Mouse (Mus musculus): ENCODE results near the gene Lmx1b.
A peak's percentile ranks its signal among the peaks of the same experiment; 100 is the strongest.

The Lmx1b gene

DNA sequence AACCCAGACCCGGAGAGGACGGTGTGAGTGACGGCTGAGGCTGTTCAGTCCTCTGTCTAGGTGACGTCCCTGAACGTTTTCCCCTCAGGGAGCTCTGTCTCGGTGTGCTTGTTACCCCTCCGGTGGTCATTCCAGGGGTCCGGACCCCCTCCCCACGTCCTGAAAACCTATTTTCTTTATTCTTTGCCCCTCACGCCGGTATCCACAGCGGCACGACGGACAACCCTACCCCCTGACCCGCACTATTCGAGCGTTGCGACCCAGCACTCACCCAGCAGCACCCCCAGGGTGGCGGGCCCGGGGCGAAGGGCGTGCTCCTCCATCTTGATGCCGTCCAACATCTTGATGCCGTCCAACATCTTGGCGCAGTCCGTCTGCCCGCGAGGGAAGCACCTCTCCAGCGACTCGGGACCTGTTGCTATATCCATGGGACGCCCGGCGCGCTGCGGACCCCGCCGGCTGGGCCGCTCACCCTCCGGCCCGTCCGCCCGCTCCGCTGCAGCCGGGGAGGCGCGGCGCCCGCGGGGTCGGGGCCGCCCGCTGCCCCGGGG is at the start of gene Lmx1b:
Gene Lmx1b, minus strand, starts transcription at position 341 of the 551 bp plus-strand sequence.
- DNase-seq (ENCODE audit: low spot score) = no peak

DNA sequence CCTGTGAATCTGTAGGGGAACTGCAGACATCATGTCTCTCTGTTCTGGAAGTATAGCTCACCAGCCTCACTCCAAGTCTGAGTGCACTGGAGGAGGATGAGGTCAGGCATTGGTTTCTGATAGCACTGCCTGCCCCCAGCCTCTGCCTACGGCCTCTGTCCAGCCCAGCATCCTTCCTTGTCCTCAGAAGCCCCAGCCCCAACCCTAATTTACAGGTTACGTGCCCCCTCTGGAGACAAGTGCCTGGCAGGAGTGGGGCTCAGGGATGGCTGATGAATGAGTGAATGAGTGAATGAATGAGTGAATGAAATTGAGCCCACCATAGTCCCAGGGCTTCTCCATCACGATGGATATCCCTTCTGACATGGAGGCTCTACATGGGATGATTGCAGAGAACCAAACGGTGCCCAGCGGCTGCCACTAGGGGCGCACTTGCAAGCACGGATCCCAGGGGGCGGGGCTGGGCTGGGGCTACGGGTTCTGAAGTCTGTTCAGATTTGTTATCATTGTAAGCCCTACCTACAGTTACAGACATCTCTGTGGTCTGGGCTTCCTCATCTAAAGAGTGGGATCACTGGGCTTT is 49.7 kb upstream of the Lmx1b start:
- DNase-seq (ENCODE audit: low spot score) = peak; percentile 38

DNA sequence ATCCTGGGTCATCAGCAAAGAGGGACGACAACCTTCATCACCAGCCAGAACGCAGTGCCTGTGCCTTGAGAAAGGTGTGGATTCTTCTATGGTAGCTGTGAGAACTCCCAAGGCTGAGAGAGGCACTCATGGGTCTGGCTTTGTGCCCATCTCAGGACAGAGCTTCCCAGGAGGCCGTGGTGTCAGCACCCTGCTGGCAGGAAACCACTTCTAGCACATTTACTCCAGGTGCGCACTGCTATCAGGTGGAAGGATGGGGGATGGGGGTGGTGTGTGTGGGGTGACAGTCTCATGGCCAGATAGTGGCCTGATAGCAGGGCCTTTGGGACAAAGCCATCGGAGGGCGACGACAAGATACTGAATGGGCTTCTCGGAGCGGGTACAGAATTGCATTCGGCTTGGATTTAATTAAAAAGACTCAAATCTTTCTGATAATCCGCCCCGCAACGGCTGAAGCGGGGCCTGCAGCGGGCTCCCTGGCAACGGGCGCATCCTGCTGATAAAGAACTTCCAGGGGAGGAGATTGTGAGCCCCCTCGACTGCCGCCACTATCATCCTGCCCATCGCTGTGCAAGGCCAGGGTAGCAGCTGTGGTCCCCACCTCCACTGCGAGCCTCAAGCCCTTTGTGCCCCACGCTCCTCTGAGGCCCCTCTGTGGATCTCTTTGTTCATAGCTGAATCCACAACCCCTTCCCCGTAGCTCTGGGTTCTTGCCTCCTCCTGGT is 49.0 kb upstream of the Lmx1b start:
- peak; percentile 37 for DNase-seq (ENCODE audit: low spot score)

DNA sequence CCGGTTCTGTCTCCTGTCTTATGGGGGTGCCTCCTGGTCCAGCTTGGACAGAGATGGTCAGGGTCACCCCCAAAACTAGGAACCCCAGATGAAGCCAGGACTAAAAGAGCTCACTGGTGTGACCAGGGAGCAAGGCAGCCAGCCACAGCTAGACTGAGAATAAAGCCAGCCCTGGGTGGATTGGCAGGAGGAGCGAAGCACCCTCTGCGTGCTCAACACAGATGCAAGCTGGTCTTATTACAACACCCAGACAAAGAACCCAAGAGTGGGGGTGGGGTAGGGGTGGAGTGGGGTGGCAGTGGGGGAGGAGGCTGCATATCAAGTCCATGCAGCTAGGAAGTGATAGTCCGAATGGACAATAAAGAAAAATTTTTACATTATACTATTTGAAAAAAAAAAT is 43.3 kb upstream of the Lmx1b start:
- no peak for DNase-seq (ENCODE audit: low spot score)

DNA sequence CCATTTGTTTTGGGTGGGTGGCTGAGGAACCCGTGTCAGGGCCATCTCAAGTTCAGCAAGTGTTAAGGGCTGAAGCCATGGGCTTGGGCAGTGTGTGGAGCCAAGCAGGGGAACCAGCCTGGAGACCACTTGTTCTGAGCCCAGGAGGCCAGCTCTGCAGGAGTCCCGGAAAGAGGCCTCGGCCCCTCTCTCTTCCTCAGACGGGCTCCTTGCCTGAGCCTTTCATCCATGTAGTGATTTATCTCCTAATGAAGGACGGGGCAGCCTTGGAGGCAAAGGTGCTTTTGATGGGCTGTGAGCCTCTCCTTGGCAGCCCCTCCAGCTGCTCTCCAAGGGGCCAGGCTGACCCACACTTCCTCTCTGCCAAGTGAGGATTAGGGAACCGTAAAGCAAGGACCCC is 42.8 kb upstream of the Lmx1b start:
- no peak for DNase-seq (ENCODE audit: low spot score)

DNA sequence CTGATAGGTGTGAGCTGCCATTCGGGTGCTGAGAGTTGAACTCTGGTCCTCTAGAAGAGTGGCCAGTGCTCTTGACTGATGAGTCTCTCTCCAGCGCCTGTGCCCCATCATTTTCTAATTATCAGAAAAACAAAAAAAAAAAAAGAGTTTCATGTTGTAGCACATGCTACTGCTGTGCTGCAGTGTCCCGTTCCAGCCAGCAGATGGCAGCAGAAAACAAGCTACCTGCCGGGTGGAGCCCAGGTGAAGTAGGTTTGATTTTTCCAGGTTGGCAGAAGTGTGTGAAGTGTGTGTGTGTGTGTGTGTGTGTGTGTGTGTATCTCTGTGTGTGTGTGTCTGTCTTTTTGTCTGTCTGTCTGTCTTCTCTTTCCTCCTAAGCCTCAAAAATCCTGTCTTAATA is 41.9 kb upstream of the Lmx1b start:
- DNase-seq (ENCODE audit: low spot score) = peak; percentile 64

DNA sequence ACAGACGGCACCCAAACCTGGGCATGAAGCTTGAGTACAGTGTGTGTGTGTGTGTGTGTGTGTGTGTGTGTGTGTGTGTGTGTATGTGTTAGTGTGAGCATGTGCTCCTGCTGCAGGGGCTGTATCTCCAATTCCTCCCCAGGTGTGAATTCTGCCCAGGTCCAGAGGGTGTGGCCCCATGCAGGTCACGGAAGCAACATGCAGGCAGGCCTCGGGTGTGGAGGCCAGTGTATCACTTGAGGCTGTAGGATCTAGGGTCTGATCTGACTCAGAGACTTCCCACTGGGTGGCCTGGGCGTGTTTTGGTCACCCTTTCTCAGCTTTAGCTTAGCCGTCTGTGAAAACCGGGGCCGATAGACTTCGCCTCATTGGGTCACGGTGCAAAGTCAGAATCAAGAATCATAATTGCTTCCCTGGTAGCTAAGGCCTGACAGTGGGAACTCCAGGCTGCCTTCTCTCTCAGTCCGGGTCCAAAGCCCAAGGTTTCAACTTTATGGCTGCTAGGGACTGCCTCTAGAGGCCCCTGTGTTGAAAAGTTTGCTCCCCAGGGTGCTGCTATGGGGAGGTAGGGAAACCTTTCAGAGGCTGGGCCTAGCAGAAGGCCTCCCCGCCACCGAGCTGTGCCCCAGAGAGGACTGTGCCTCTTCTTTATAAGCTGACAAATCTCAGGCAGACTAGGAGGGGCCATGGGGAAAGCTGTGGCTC is 38.8 kb upstream of the Lmx1b start:
- DNase-seq (ENCODE audit: low spot score) = no peak

DNA sequence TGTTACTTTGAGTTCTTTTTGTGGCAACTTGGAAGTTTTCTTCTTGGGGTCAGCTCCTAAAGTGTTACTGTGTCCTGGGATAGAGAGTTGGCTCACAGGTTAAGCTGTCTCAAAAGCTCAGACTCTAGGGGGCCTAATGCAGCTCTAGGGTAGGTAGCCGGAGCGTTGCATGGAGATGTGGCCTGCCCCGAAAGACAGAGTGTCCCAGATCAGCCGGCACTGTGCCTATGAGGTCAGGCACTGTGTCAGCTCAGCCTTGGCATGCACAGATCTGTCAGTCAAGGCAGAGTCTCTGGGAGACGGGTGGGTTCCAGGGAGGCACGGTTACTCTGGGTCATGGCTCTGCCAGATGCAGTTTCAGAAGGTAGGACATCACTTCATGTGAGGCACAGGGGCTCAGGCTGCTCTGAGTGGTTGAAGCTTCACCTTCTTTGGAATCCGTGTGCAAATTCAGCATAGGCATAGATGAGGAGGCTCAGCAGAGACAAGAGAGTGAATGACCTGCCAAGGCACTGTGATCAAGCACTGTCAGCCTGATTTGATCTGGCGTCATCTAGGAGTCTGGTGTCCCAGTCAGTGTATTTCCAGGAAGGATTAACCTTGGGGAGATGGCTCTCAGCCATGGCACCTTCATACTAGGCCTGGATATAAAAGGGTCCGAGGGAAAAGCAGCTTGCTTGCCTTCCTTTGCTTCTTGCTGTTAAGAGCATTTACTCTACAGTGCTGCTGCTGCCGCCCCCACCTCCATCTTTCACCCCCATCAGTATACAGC is 32.6 kb upstream of the Lmx1b start:
- no peak for DNase-seq (ENCODE audit: low spot score)

DNA sequence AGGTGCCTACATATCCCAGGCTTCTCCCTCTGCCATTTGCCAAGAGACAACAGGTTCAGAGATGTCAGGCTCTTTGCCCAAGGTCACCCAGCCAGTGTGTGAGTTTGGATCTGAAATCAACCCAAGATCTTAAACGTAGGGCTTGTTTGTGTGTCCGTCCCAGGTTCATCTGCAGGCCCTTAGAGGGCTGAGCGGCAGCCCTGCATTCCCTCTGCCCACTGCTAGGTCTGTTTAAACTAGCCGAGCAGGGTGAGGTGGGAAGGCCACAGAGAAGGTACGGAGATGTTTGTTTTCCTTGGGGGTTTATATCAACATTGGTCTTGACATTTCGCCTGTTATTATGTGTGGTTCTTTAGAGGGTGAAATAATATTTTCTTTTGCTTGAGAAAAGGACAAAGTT is 28.4 kb upstream of the Lmx1b start:
- no peak for DNase-seq (ENCODE audit: low spot score)

DNA sequence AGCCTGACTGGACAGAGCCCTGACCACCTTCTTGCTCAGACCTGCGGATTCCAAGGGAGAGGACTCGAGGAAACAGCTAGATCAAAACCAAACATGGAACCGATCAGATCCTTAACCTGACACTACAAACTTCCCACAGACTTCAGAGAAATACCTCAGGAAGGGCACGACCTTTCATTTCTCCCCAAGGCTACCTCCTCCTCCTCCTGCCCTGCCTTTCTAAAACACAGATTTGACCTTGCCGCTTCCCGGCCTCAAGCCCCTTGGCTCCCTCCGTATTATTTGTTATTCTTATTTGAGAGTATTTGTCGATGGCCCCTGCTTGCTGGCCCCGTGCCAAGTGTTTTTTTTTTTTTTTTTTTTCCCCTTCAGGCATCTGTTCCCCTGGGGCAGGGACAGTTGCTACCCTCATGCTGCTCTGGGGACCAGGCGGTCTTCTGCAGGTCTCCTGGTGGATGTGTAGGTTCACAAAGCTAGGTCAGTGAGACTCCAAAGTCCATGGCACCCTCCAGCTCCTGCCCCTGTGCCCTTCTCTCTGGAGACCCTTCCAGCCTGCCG is 26.2 kb upstream of the Lmx1b start:
- DNase-seq (ENCODE audit: low spot score) = no peak

DNA sequence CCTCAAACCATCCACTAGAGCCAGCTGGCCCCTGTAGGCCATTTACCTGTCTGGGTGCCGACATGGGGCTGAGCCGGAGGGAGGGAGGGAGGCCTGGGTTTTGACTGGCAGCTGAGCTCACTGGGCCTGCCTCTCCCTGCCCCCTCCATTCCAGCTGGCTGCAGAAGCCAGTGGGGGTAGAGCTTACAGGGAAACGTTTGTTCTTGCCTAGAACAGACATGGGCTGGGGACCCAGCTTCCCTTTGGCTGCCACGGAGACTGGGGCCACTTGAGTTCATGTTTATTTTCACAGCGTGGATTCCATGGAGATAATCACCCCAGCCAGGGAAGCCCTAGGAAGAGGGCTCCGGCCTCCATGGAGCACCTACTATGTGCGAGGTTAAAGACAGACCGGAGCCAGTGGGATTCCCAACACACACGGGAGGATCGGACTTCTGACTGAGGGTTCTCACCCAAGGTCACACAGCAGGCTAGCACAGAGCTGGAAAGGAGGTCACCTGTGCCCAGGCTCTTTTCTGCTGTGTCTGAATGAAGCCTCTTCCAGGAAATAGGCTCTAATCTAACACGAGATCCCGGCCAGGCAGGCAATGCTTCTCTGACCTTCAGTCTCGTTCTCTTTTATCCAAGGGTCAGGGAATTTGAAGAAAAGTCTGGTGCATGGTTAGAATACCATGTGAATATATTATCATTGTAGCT is 25.2 kb upstream of the Lmx1b start:
- DNase-seq (ENCODE audit: low spot score) = no peak

DNA sequence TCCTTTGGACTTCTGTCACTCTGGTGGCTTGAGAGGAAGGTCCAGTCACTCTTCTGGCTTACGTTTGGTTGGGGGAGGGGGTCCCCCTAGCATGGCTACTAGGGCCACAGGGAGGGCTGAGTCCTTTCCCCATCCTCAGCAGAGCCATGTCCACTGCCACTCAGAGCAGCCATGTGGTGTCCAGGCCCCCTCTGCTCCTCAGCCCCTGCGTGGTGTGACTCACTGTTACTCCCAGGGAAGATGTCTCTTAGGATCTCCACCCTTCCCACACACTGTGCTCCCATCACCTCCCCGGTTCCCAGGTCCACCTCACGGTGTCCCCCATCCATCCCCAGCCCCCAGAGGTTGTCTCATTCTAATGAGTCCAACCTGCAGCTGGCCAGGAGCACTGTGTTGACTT is 24.4 kb upstream of the Lmx1b start:
- DNase-seq (ENCODE audit: low spot score) = no peak

DNA sequence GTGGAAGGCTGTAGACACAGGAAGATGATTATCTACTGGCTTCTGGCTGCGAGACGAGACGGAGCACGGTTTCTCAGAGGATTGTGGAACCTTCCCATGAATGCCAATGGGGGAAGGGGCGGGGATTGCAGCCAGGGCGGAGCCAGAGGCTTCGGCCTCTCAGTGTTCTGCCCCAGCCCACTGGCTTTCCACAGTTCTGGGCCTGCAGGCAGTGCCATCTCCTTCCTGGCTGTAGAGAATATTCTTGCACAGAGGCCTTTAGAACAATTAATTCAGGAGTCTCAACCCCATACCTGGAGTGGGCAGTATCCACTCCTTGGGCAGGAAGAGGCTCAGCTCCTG is 18.9 kb upstream of the Lmx1b start:
- peak; percentile 19 for DNase-seq (ENCODE audit: low spot score)

DNA sequence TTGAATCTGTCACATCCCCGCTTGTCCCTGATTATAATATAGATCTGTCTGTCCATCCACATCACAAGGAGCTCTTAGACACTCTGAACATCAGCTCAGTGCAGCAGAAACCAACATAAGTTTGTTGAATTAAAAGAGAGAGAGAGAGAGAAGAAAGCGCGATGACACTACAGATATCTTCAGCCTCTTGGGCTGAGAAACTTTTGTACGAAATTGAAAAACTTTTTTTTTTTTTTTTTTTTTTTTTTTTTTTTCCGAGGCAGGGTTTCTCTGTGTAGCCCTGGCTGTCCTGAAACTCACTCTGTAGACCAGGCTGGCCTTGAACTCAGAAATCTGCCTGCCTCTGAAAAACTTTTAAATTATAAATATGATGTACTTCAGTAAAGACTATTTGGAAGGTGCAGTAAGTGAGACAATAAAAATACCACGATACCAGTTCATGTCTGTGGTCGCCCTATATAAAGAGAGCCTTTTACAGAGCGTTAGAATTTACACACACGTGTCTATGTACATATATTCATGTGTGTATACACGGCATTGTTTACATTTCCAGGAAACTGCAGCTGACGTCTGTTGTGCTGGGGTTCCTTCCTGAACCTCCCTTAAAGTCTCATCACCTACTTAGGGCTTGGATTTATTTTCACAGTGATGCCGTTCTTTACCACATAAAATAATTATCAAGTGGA is 18.4 kb upstream of the Lmx1b start:
- DNase-seq (ENCODE audit: low spot score) = no peak

DNA sequence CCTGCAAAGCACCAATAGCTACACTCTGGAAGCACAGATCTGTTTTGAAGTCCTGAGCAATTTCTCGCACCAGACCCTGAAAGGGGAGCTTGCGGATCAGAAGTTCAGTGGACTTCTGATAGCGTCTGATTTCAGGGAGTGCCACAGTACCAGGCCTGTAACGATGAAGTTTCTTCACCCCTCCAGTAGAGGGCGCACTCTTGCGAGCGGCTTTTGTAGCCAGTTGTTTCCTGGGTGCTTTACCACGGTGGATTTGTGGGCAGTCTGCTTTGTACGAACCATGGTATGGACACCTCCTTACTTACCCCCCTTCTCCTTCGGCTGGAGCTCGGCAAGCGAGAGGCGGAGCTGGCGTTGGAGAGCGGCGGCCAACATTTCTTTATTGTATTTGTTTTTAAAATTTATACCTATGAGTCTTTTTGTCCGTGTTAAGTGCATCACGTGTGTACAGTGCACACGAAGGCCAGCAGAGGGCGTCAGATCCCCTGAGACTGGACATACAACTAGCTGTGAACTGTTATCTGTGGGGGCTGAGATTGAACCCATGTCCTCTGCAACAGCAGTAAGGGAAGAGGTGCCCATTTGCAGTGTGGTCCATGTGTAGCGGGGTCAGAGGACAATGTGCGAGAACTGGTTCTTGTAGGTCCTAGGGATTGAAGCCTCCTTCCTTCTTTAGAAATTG is 12.3 kb upstream of the Lmx1b start:
- no peak for DNase-seq (ENCODE audit: low spot score)

DNA sequence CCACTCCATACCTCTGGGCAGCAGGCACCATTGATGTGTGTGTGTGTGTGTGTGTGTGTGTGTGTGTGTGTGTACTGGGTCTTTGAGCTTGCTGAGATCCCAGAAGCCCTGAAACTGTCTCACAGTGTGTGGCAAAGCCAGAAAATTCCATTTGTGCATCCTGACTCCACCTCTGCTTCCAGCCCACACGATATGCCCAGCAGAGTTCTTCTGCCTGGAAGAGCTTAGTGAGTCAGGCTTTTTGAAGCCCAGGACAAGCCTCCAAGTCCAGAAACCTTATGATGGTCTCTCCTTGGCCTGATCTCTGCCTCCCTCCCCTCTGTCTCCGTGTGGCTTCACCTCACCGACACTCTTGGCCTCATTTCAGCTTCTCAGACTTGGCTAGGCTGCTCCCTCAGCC is 9.1 kb upstream of the Lmx1b start:
- DNase-seq (ENCODE audit: low spot score) = no peak

DNA sequence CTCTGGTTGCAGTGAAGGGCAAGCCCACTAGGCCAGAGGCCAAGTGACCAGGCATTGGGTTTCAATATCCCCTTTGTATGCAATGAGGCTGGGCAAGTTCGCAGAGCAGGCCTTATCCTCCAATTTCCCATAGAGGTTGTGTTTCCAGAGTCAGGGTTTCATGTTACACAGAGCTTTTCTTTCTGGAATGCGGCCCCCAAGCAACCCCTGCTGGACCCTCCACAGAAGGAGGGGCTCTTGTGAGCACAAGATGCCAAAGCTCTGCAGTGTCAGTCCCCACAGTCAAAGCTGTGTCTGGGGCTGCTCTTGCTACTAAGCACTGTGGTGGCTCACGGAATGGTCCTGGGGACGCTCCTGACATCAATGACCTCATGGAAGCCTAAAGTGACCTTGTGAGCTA is 8.6 kb upstream of the Lmx1b start:
- no peak for DNase-seq (ENCODE audit: low spot score)

DNA sequence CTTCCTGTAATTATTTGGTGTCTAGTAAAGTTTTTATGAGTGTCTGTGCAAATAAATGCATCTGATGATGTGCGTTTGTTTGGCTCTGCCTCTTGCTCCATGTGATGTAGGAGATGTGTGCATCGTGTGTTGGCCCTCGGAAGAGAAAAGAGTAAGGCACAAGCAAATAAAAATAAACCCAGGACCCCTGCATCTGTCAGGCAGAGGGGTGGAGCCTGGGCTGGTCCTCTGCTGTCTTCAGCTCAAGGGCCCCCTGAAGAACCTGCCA is 5.9 kb upstream of the Lmx1b start:
- DNase-seq (ENCODE audit: low spot score) = no peak

DNA sequence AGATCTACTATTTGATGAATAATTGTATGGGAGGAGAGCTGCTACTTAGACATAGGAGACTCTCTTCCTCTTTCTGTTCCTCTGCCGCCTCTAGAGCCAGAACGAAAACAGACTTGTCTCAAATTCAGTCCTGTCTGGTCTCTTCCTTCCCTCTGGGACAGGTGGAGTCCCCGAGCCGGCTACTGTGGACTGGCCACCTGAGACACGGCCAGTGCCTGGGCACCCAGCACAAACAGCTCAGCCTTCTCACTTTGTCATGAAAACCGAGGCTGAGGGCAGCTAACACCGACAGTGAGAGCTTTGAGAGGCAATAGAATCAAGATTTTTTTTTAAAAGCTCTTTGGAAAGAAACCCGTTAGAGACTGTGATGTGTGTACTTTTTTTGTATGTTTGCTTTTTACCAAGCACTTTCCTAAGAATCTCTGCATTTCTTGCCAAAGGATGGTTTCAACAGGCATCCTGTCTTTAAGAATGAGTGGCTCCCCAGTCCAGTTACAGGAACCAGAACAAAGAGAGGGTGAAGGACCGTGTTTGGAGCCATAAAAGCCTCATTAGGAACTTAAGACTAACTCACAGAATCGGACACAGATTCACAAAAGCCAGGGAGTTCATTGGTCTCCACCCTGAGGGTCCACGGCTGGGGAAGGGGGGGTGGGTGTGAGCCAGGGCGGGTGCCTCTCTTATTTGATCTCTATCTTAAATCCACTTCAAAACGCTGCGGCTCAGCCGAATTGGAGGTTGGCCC is 5.4 kb upstream of the Lmx1b start:
- DNase-seq (ENCODE audit: low spot score) = no peak
